Mouse (Mus musculus) stomach, embryonic 14.5 days (tissue): ENCODE results near the gene Plxnc1. TPM values are rescaled to one million over a fixed set of nuclear protein-coding genes. Genes with fewer than 3 reads are reported as not detected.

Experiments
- ATAC-seq: fragments of 200-750 bp; cut with Nextera tagmentation; 2 replicates; pipeline ENCODE4 v1.8.0; 2017; ENCODE audit warnings: low read depth, moderate TSS enrichment; ENCODE audit not compliant: insufficient number of reproducible peaks, insufficient read depth, low FRiP score
- H3K27ac ChIP-seq: fragments of 300-500 bp; sonication (generic); 2 replicates; pipeline ENCODE4 v1.5.1; 2014; ENCODE audit warnings: mild to moderate bottlenecking, low read length, moderate library complexity, mixed read lengths
- H3K27me3 ChIP-seq: fragments of 300-500 bp; sonication (generic); 2 replicates; pipeline ENCODE4 v1.6.1; 2014; ENCODE audit warnings: low read length, control low read depth, mixed read lengths; ENCODE audit not compliant: control insufficient read depth, insufficient read depth
- H3K36me3 ChIP-seq: fragments of 300-500 bp; sonication (generic); 2 replicates; pipeline ENCODE4 v1.6.1; 2014; ENCODE audit warnings: mild to moderate bottlenecking, control low read depth, low read length, moderate library complexity, mixed read lengths; ENCODE audit not compliant: control insufficient read depth, insufficient read depth
- H3K4me1 ChIP-seq: fragments of 300-500 bp; sonication (generic); 2 replicates; pipeline ENCODE4 v1.6.1; 2014; ENCODE audit warnings: low read length, control low read depth, mixed read lengths; ENCODE audit not compliant: control insufficient read depth, insufficient read depth
- H3K4me2 ChIP-seq: fragments of 300-500 bp; sonication (generic); replicated peaks from 2 replicates; pipeline ENCODE4 v1.6.1; 2014; ENCODE audit warnings: low read depth, low read length, control low read depth
- H3K4me3 ChIP-seq: fragments of 300-500 bp; sonication (generic); 2 replicates; pipeline ENCODE4 v1.5.1; 2014; ENCODE audit warnings: low read depth, low read length, control low read depth
- H3K9ac ChIP-seq: fragments of 300-500 bp; sonication (generic); replicated peaks from 2 replicates; pipeline ENCODE4 v1.6.1; 2014; ENCODE audit warnings: low read depth, mild to moderate bottlenecking, control low read depth, low read length, moderate library complexity, mixed read lengths
- H3K9me3 ChIP-seq: fragments of 300-500 bp; sonication (generic); 2 replicates; pipeline ENCODE4 v1.6.1; 2016; ENCODE audit warnings: low read depth, low read length, control low read depth; ENCODE audit not compliant: control insufficient read depth
- WGBS: fragments of 180-500 bp; shearing (Covaris S2); extraction: QIAGEN DNeasy Blood & Tissue Kit; methylation state at CpG from one replicate; pipeline ENCODE4 v1.1.7; 2014; 5-methylcytosine and 5-hydroxymethylcytosine counted together
- polyA plus RNA-seq: library from polyadenylated mRNA; unstranded; fragments of >200 nt; fragmentation: Nextera tagmentation; extraction: Ambion mirVana; gene quantifications from 2 replicates; pipeline ENCODE4 v1.2.1, GENCODE M21; 2014

Gene Plxnc1
- polyA plus RNA-seq, 1 experiment from 2014 or later: 2.3 TPM

GRCm38 (mm10) chr10:94827325-94827724 lies 117.3 kb downstream of the Plxnc1 start:
- 89% methylated on average over 10 of the region's 10 CpGs for WGBS
- Histone ChIP-seq H3K9ac (no peak overlapping the region), H3K27ac (no peak overlapping the region), H3K4me3 (no peak overlapping the region), H3K27me3 (no peaks in the 10 kb centered on the region), H3K9me3 (no peaks in the 10 kb centered on the region), H3K36me3 (no peaks in the 10 kb centered on the region), H3K4me1 (peaks cover 15% of the 10 kb centered on the region), H3K4me2 (no peak overlapping the region)
- no peak for ATAC-seq

- Histone ChIP-seq H3K9ac (no peak overlapping the region), H3K9me3 (no peaks in the 10 kb centered on the region), H3K4me2 (no peak overlapping the region), H3K27me3 (no peaks in the 10 kb centered on the region), H3K27ac (no peak overlapping the region), H3K4me3 (no peak overlapping the region), H3K4me1 (peaks cover 15% of the 10 kb centered on the region), H3K36me3 (no peaks in the 10 kb centered on the region)
- ATAC-seq: no peak
- 75% methylated on average over 12 of the region's 12 CpGs for WGBS
Measured at GRCm38 (mm10) chr10:94826436-94826835, 118.2 kb downstream of the Plxnc1 start.

- Histone ChIP-seq H3K27me3 (no peaks in the 10 kb centered on the region), H3K4me3 (no peak overlapping the region), H3K4me2 (no peak overlapping the region), H3K4me1 (peaks cover 15% of the 10 kb centered on the region), H3K27ac (no peak overlapping the region), H3K9me3 (no peaks in the 10 kb centered on the region), H3K36me3 (no peaks in the 10 kb centered on the region), H3K9ac (no peak overlapping the region)
- WGBS: 98% methylated on average over 2 of the region's 2 CpGs
- ATAC-seq: no peak
Measured at GRCm38 (mm10) chr10:94825951-94826350, 118.7 kb downstream of the Plxnc1 start.

- peaks cover 6% of the 10 kb centered on the region; the same call in 1 of the 2 replicates for H3K4me1 ChIP-seq
- no peak overlapping the region for H3K4me3 ChIP-seq
- H3K9ac ChIP-seq: no peak overlapping the region
- ATAC-seq: no peak
- H3K27ac ChIP-seq: no peak overlapping the region
- no peaks in the 10 kb centered on the region for H3K9me3 ChIP-seq
- WGBS: 53% methylated on average over 11 of the region's 11 CpGs
- H3K4me2 ChIP-seq: no peak overlapping the region
- H3K36me3 ChIP-seq: no peaks in the 10 kb centered on the region
- no peaks in the 10 kb centered on the region for H3K27me3 ChIP-seq
Measured at GRCm38 (mm10) chr10:94823971-94824760, 120.5 kb downstream of the Plxnc1 start.

- 87% methylated on average over 17 of the region's 17 CpGs for WGBS
- no peak for ATAC-seq
Measured at GRCm38 (mm10) chr10:94818781-94819665, 125.6 kb downstream of the Plxnc1 start.

GRCm38 (mm10) chr10:94818127-94818526 lies 126.5 kb downstream of the Plxnc1 start:
- Histone ChIP-seq H3K9me3 (no peaks in the 10 kb centered on the region), H3K27ac (no peak overlapping the region), H3K36me3 (no peaks in the 10 kb centered on the region)

More at GRCm38 (mm10) chr10:94818781-94819665, 125.6 kb downstream of the Plxnc1 start:
- Histone ChIP-seq H3K4me3 (no peak overlapping the region), H3K36me3 (no peaks in the 10 kb centered on the region), H3K9ac (no peak overlapping the region), H3K27ac (no peak overlapping the region), H3K4me1 (no peaks in the 10 kb centered on the region), H3K27me3 (no peaks in the 10 kb centered on the region), H3K9me3 (no peaks in the 10 kb centered on the region), H3K4me2 (no peak overlapping the region)

GRCm38 (mm10) chr10:94811907-94812851 lies 132.5 kb downstream of the Plxnc1 start:
- H3K4me2 ChIP-seq: no peak overlapping the region
- no peak for ATAC-seq

More at GRCm38 (mm10) chr10:94818127-94818526, 126.5 kb downstream of the Plxnc1 start:
- WGBS: 83% methylated on average over 3 of the region's 3 CpGs
- no peak overlapping the region for H3K9ac ChIP-seq
- no peaks in the 10 kb centered on the region for H3K4me1 ChIP-seq
- no peak overlapping the region for H3K4me2 ChIP-seq
- no peak overlapping the region for H3K4me3 ChIP-seq
- no peak for ATAC-seq
- no peaks in the 10 kb centered on the region for H3K27me3 ChIP-seq

More at GRCm38 (mm10) chr10:94811907-94812851, 132.5 kb downstream of the Plxnc1 start:
- Histone ChIP-seq H3K4me3 (no peak overlapping the region), H3K9ac (no peak overlapping the region), H3K27ac (no peak overlapping the region), H3K9me3 (no peaks in the 10 kb centered on the region), H3K36me3 (no peaks in the 10 kb centered on the region), H3K27me3 (no peaks in the 10 kb centered on the region), H3K4me1 (no peaks in the 10 kb centered on the region)
- 74% methylated on average over 17 of the region's 17 CpGs for WGBS
